Mouse (Mus musculus) bone marrow, adult 2 months (tissue): ENCODE results near the gene Rab5c.

Experiments
- CTCF ChIP-seq: fragments of 200-500 bp; IDR thresholded peaks from 2 replicates; pipeline ENCODE4 v1.5.1; 2011; ENCODE audit warnings: low read length, control low read depth; ENCODE audit not compliant: control insufficient read depth, insufficient read depth
- POLR2A ChIP-seq: fragments of 200-500 bp; IDR thresholded peaks from 2 replicates; pipeline ENCODE4 v1.6.1; 2011; ENCODE audit warnings: low read depth, mild to moderate bottlenecking, control low read depth, low read length, borderline replicate concordance; ENCODE audit not compliant: control insufficient read depth

DNA sequence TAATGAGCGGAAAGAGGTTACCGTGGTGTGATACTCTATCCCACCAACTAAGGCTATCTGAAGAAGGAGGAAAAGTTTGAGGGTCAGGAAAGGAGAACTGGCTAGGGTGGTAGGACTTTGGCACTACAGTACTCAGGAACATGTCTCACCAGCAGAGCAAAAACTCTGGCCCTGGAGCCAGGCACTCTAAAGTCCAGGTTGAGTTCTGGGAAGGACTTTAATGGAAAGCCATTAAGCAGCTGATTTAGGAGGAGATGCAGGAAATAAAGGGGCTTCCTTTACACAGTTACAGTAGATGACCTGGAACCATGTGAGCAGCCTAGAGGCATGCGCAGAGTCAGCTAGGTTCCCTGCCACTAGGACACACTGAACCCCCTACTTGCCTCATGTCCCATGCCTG, 10.8 kb downstream of the Rab5c start:
- no peak for TF ChIP-seq POLR2A
- no peak for TF ChIP-seq CTCF
